Mouse (Mus musculus): ENCODE results near the gene Pelo. TPM values are rescaled to one million over a fixed set of nuclear protein-coding genes. Genes with fewer than 3 reads are reported as not detected.

Pelo gene
- total RNA-seq, 4 experiments from 2014 or later: 21.8 to 22.8 (median 22.3) TPM

GRCm38 (mm10) chr13:115042652-115043051 lies 47.3 kb downstream of the Pelo start:
- no peak for DNase-seq (ENCODE audit: low spot score in 2 of 2)

Other genes with a start within 250 kb of the Pelo start
- under 1 TPM in 2 of 4 experiments, not detected in 2; 0.06 to 0.09 TPM for gene Itga2, start 158.1 kb downstream of the Pelo start, total RNA-seq (2022)
- gene Gm49395, start 11.7 kb upstream of the Pelo start, total RNA-seq (2022): 1 to 10 TPM in 2 of 4 experiments, under 1 TPM in 1, not detected in 1; 0.89 to 3.3 (median 1.8) TPM
- gene Itga1, start 11.8 kb upstream of the Pelo start, total RNA-seq (2022): 1 to 10 TPM; 4.9 to 6.1 (median 6.0) TPM